Mouse (Mus musculus): ENCODE measurements around the gene Ube2g1. TPM values are rescaled to one million over a fixed set of nuclear protein-coding genes. Genes with fewer than 3 reads are reported as not detected.
"Not testable (repeated sequence)": the region's sequence is repeated elsewhere in the genome, so short reads cannot be mapped to it uniquely, and the experiment has no call there.

The Ube2g1 gene
- total RNA-seq, 2 experiments from 2014 or later, result 32.4 to 57.1 TPM

GRCm38 (mm10) chr11:72689115-72689514, 82.0 kb downstream of the Ube2g1 start:
- ATAC-seq (replicated peaks; ENCODE audit: poor library complexity), result peak; percentile 55

GRCm38 (mm10) chr11:72689551-72690510, 82.7 kb downstream of the Ube2g1 start, which contains the start of gene Ankfy1:
Gene Ankfy1, plus strand, starts transcription at chr11:72690006.
- ATAC-seq (replicated peaks; ENCODE audit: poor library complexity), result peak; percentile 92

- no peak for ATAC-seq (replicated peaks; ENCODE audit: poor library complexity)
Observed at GRCm38 (mm10) chr11:72692353-72692752, 85.3 kb downstream of the Ube2g1 start.

- no peak for ATAC-seq (replicated peaks; ENCODE audit: poor library complexity)
Observed at GRCm38 (mm10) chr11:72695025-72695424, 87.9 kb downstream of the Ube2g1 start.

- ATAC-seq (replicated peaks; ENCODE audit: poor library complexity), result 0 out of 2 replicates have a peak, but pooled peaks have one; percentile 23
Observed at GRCm38 (mm10) chr11:72696368-72696971, 89.4 kb downstream of the Ube2g1 start.

- ATAC-seq (replicated peaks; ENCODE audit: poor library complexity), result peak; percentile 80
Observed at GRCm38 (mm10) chr11:72697323-72697722, 90.2 kb downstream of the Ube2g1 start.

- ATAC-seq (replicated peaks; ENCODE audit: poor library complexity), result not testable (repeated sequence)
Observed at GRCm38 (mm10) chr11:72705111-72705510, 98.0 kb downstream of the Ube2g1 start.

GRCm38 (mm10) chr11:72712721-72713120, 105.6 kb downstream of the Ube2g1 start:
- ATAC-seq (replicated peaks; ENCODE audit: poor library complexity), result no peak

- no peak for ATAC-seq (replicated peaks; ENCODE audit: poor library complexity)
Observed at GRCm38 (mm10) chr11:72718161-72718560, 111.1 kb downstream of the Ube2g1 start.

GRCm38 (mm10) chr11:72723165-72723564, 116.1 kb downstream of the Ube2g1 start:
- no peak for ATAC-seq (replicated peaks; ENCODE audit: poor library complexity)

GRCm38 (mm10) chr11:72723871-72724270, 116.8 kb downstream of the Ube2g1 start:
- ATAC-seq (replicated peaks; ENCODE audit: poor library complexity), result peak; percentile 65

- ATAC-seq (replicated peaks; ENCODE audit: poor library complexity), result no peak
Observed at GRCm38 (mm10) chr11:72726023-72726422, 118.9 kb downstream of the Ube2g1 start.

- no peak for ATAC-seq (replicated peaks; ENCODE audit: poor library complexity)
Observed at GRCm38 (mm10) chr11:72733736-72734135, 126.7 kb downstream of the Ube2g1 start.

- ATAC-seq (replicated peaks; ENCODE audit: poor library complexity), result no peak
Observed at GRCm38 (mm10) chr11:72734840-72735518, 127.9 kb downstream of the Ube2g1 start.

GRCm38 (mm10) chr11:72735519-72735860, 128.4 kb downstream of the Ube2g1 start:
- ATAC-seq (replicated peaks; ENCODE audit: poor library complexity), result no peak

Other genes with a start within 250 kb of the Ube2g1 start
- gene Tekt1, start 244.8 kb upstream of the Ube2g1 start, total RNA-seq (2015), result not detected in 2 replicates
- not detected in 2 replicates for gene Tekt1, start 244.8 kb upstream of the Ube2g1 start, total RNA-seq (2017)
- gene Smtnl2, start 195.6 kb upstream of the Ube2g1 start, total RNA-seq (2015), result not detected in 2 replicates
- 0.14 TPM in 1 of 2 replicates, not detected in the other for gene Smtnl2, start 195.6 kb upstream of the Ube2g1 start, total RNA-seq (2017)
- not detected in 2 replicates for gene Ggt6, start 171.8 kb upstream of the Ube2g1 start, total RNA-seq (2015)
- gene Ggt6, start 171.8 kb upstream of the Ube2g1 start, total RNA-seq (2017), result not detected in 2 replicates
- 255 and 264 TPM in 2 replicates for gene Mybbp1a, start 165.9 kb upstream of the Ube2g1 start, total RNA-seq (2015)
- gene Mybbp1a, start 165.9 kb upstream of the Ube2g1 start, total RNA-seq (2017), result 148 and 164 TPM in 2 replicates
- 18.0 and 25.8 TPM in 2 replicates for gene Spns2, start 117.4 kb upstream of the Ube2g1 start, total RNA-seq (2015)
- 8.8 and 13.0 TPM in 2 replicates for gene Spns2, start 117.4 kb upstream of the Ube2g1 start, total RNA-seq (2017)
- gene Spns3, start 56.8 kb upstream of the Ube2g1 start, total RNA-seq (2015), result 19.4 and 20.5 TPM in 2 replicates
- gene Spns3, start 56.8 kb upstream of the Ube2g1 start, total RNA-seq (2017), result 20.2 and 27.3 TPM in 2 replicates
- 31.0 and 36.1 TPM in 2 replicates for gene Ankfy1, start 82.7 kb downstream of the Ube2g1 start, total RNA-seq (2015)
- 29.0 and 30.3 TPM in 2 replicates for gene Ankfy1, start 82.7 kb downstream of the Ube2g1 start, total RNA-seq (2017)
- gene Cyb5d2, start 188.9 kb downstream of the Ube2g1 start, total RNA-seq (2015), result 4.2 and 4.3 TPM in 2 replicates
- 3.7 and 4.9 TPM in 2 replicates for gene Cyb5d2, start 188.9 kb downstream of the Ube2g1 start, total RNA-seq (2017)
- gene Zzef1, start 188.9 kb downstream of the Ube2g1 start, total RNA-seq (2015), result 18.2 and 24.5 TPM in 2 replicates
- gene Zzef1, start 188.9 kb downstream of the Ube2g1 start, total RNA-seq (2017), result 18.1 and 25.2 TPM in 2 replicates